Mouse (Mus musculus) C2C12 (cell line): ENCODE measurements at regions not wholly inside any gene's neighbourhood (a gene's known extent, or its start where the extent isn't known, plus 50 kb on each side); places are given as distances from the start of the nearest gene placed in this dataset.
A peak's percentile ranks its signal among the peaks of the same experiment; 100 is the strongest.

Experiments used
- H3K27me3 ChIP-seq: one replicate; pipeline ENCODE4 v1.6.1; 2011; ENCODE audit not compliant: control insufficient read depth, insufficient read depth, insufficient read length
- H3K36me3 ChIP-seq: one replicate; pipeline ENCODE4 v1.6.1; 2011; ENCODE audit not compliant: control insufficient read depth, insufficient read depth
- H3K4me3 ChIP-seq: one replicate; pipeline ENCODE4 v1.5.1; 2011; ENCODE audit warnings: mild to moderate bottlenecking, control low read depth; ENCODE audit not compliant: poor library complexity, insufficient read depth, severe bottlenecking
- H3K79me2 ChIP-seq: one replicate; pipeline ENCODE4 v1.6.1; 2011; ENCODE audit not compliant: control insufficient read depth, insufficient read depth
- H3K79me3 ChIP-seq: one replicate; pipeline ENCODE4 v1.6.1; 2011; ENCODE audit warnings: low read depth, control low read depth
- H3ac ChIP-seq: one replicate; pipeline ENCODE3; 2011; ENCODE audit warnings: low read depth; ENCODE audit not compliant: control insufficient read depth, insufficient read length
- CEBPB ChIP-seq: IDR thresholded peaks from one replicate; pipeline ENCODE4 v1.6.1; 2011; ENCODE audit warnings: low read depth, mild to moderate bottlenecking, control low read depth, moderate library complexity
- CTCF ChIP-seq: IDR thresholded peaks from one replicate; pipeline ENCODE4 v1.5.1; 2011; ENCODE audit not compliant: control insufficient read depth, insufficient read depth, insufficient read length
- FOSL1 ChIP-seq: IDR thresholded peaks from one replicate; pipeline ENCODE4 v1.8.0; 2011; ENCODE audit warnings: mild to moderate bottlenecking, low read length; ENCODE audit not compliant: poor library complexity, insufficient read depth, severe bottlenecking
- MAX ChIP-seq: IDR thresholded peaks from one replicate; pipeline ENCODE4 v1.6.1; 2011; ENCODE audit warnings: mild to moderate bottlenecking, control low read depth
- MYOD1 ChIP-seq: IDR thresholded peaks from one replicate; pipeline ENCODE4 v1.6.1; 2011; ENCODE audit warnings: low read depth; ENCODE audit not compliant: control insufficient read depth, insufficient read length
- MYOG ChIP-seq: IDR thresholded peaks from one replicate; pipeline ENCODE4 v1.6.1; 2011; ENCODE audit not compliant: control insufficient read depth, insufficient read length; ENCODE audit errors: extremely low read depth
- USF1 ChIP-seq: IDR thresholded peaks from one replicate; pipeline ENCODE4 v1.6.1; 2011; ENCODE audit warnings: low read depth, mild to moderate bottlenecking, control low read depth, moderate library complexity

- H3ac ChIP-seq = no peak overlapping the region
- TF ChIP-seq MAX = no peak
- TF ChIP-seq MYOG = no peak
- TF ChIP-seq CEBPB = no peak
- TF ChIP-seq CTCF = no peak
- TF ChIP-seq USF1 = no peak
- TF ChIP-seq FOSL1 = no peak
- TF ChIP-seq MYOD1 = no peak
- no peaks in the 10 kb centered on the region for H3K27me3 ChIP-seq
- no peaks in the 10 kb centered on the region for H3K79me3 ChIP-seq
- no peaks in the 10 kb centered on the region for H3K79me2 ChIP-seq
- H3K36me3 ChIP-seq = no peaks in the 10 kb centered on the region
- no peak overlapping the region for H3K4me3 ChIP-seq
These were observed 528.2 kb upstream of the Adamts16 start for GRCm38 (mm10) chr13:71369832-71370231.

- Histone ChIP-seq H3ac (no peak overlapping the region), H3K36me3 (no peaks in the 10 kb centered on the region), H3K79me3 (no peaks in the 10 kb centered on the region), H3K79me2 (no peaks in the 10 kb centered on the region), H3K4me3 (no peak overlapping the region), H3K27me3 (no peaks in the 10 kb centered on the region)
- no peak for TF ChIP-seq CTCF
- TF ChIP-seq USF1 = no peak
- no peak for TF ChIP-seq FOSL1
- TF ChIP-seq CEBPB = no peak
- TF ChIP-seq MAX = no peak
- no peak for TF ChIP-seq MYOG
- no peak for TF ChIP-seq MYOD1
These were observed 523.6 kb upstream of the Adamts16 start for GRCm38 (mm10) chr13:71365261-71365660.

- H3K27me3 ChIP-seq = no peaks in the 10 kb centered on the region
- H3ac ChIP-seq = no peak overlapping the region
- no peak for TF ChIP-seq MYOD1
- TF ChIP-seq MAX = no peak
- no peak for TF ChIP-seq USF1
- no peak for TF ChIP-seq CEBPB
- no peak for TF ChIP-seq CTCF
- no peak for TF ChIP-seq FOSL1
- no peak for TF ChIP-seq MYOG
- H3K79me3 ChIP-seq = no peaks in the 10 kb centered on the region
- no peak overlapping the region for H3K4me3 ChIP-seq
- H3K79me2 ChIP-seq = no peaks in the 10 kb centered on the region
- H3K36me3 ChIP-seq = no peaks in the 10 kb centered on the region
These were observed 520.7 kb upstream of the Adamts16 start for GRCm38 (mm10) chr13:71362311-71362710.

- no peaks in the 10 kb centered on the region for H3K79me2 ChIP-seq
- no peaks in the 10 kb centered on the region for H3K79me3 ChIP-seq
- no peak overlapping the region for H3K4me3 ChIP-seq
- H3ac ChIP-seq = no peak overlapping the region
- no peaks in the 10 kb centered on the region for H3K36me3 ChIP-seq
- TF ChIP-seq MAX (no peak), FOSL1 (no peak), CEBPB (no peak), MYOG (no peak), CTCF (no peak), MYOD1 (no peak), USF1 (no peak)
- H3K27me3 ChIP-seq = no peaks in the 10 kb centered on the region
These were observed 517.5 kb upstream of the Adamts16 start for GRCm38 (mm10) chr13:71359112-71359511.

GRCm38 (mm10) chr13:71350787-71351186 lies 509.2 kb upstream of the Adamts16 start:
- no peaks in the 10 kb centered on the region for H3K79me2 ChIP-seq
- H3K36me3 ChIP-seq = no peaks in the 10 kb centered on the region
- H3ac ChIP-seq = no peak overlapping the region
- no peaks in the 10 kb centered on the region for H3K27me3 ChIP-seq
- TF ChIP-seq CTCF (no peak), USF1 (no peak), MAX (no peak), FOSL1 (no peak), CEBPB (no peak), MYOG (no peak), MYOD1 (no peak)
- no peak overlapping the region for H3K4me3 ChIP-seq
- H3K79me3 ChIP-seq = no peaks in the 10 kb centered on the region

GRCm38 (mm10) chr13:71342921-71343320 lies 501.3 kb upstream of the Adamts16 start:
- H3K79me3 ChIP-seq = no peaks in the 10 kb centered on the region
- H3ac ChIP-seq = no peak overlapping the region
- H3K27me3 ChIP-seq = no peaks in the 10 kb centered on the region
- H3K36me3 ChIP-seq = no peaks in the 10 kb centered on the region
- no peak for TF ChIP-seq MAX
- peak; percentile 11 for TF ChIP-seq MYOD1
- no peak overlapping the region for H3K4me3 ChIP-seq
- H3K79me2 ChIP-seq = no peaks in the 10 kb centered on the region
